In genomic region chr5:140662741-140663592, GRCm38 (mm10) we compare ENCODE assay signal across 8 mouse cellular contexts. TPM values are rescaled to one million over a fixed set of nuclear protein-coding genes. Genes with fewer than 3 reads are reported as not detected.
DNase-seq lines count a peak whose midpoint lies in the region; ATAC-seq and TF ChIP-seq lines count a peak whose summit lies in the region.

No protein-coding gene starts in this region.

- H3K4me3 ChIP-seq in liver, embryonic 15.5 days (replicated peaks): no peak overlapping the region
- no peak overlapping the region for H3K4me3 ChIP-seq in liver, embryonic 11.5 days (ENCODE audit: low read depth, low read length)
- H3K4me3 ChIP-seq in embryonic facial prominence, embryonic 10.5 days: no peak overlapping the region
- no peak overlapping the region for H3K4me3 ChIP-seq in lung, postnatal 0 days (ENCODE audit: low read depth, low read length)

- no peaks in the 10 kb centered on the region for H3K9me3 ChIP-seq in liver, embryonic 15.5 days (replicated peaks)
- H3K9me3 ChIP-seq in liver, embryonic 11.5 days (ENCODE audit: control insufficient read depth, low read length): no peaks in the 10 kb centered on the region
- H3K9me3 ChIP-seq in embryonic facial prominence, embryonic 10.5 days: no peaks in the 10 kb centered on the region
- H3K9me3 ChIP-seq in lung, postnatal 0 days (ENCODE audit: low read length): no peaks in the 10 kb centered on the region

- no peak for TF ChIP-seq CTCF in lung, postnatal 0 days (IDR thresholded peaks at IDR 0.05)

- H3K27me3 ChIP-seq in liver, embryonic 15.5 days: 0 out of 2 replicates have a peak, but pooled peaks cover 5% of the 10 kb centered on the region
- H3K27me3 ChIP-seq in liver, embryonic 11.5 days (replicated peaks; ENCODE audit: control insufficient read depth, insufficient read depth, low read length): no peaks in the 10 kb centered on the region
- H3K27me3 ChIP-seq in embryonic facial prominence, embryonic 10.5 days (replicated peaks; ENCODE audit: low read depth, poor library complexity, severe bottlenecking): peaks cover 12% of the 10 kb centered on the region; the same call in 1 of the 2 replicates
- H3K27me3 ChIP-seq in lung, postnatal 0 days (replicated peaks; ENCODE audit: insufficient read depth, low read length): no peaks in the 10 kb centered on the region

- no peak overlapping the region for H3K4me2 ChIP-seq in liver, embryonic 15.5 days
- no peak overlapping the region for H3K4me2 ChIP-seq in liver, embryonic 11.5 days
- no peak overlapping the region for H3K4me2 ChIP-seq in lung, postnatal 0 days (replicated peaks; ENCODE audit: low read depth, low read length)

- 44% methylated on average over 17 of the region's 17 CpGs for WGBS in liver, embryonic 15.5 days (ENCODE audit: insufficient replicate concordance)
- WGBS in liver, embryonic 11.5 days: 66% methylated on average over 17 of the region's 17 CpGs
- WGBS in embryonic facial prominence, embryonic 10.5 days: 69% methylated on average over 17 of the region's 17 CpGs
- WGBS in lung, postnatal 0 days: 62% methylated on average over 17 of the region's 17 CpGs

- no peaks in the 10 kb centered on the region for H3K36me3 ChIP-seq in liver, embryonic 15.5 days (replicated peaks)
- no peaks in the 10 kb centered on the region for H3K36me3 ChIP-seq in liver, embryonic 11.5 days (ENCODE audit: control insufficient read depth, insufficient read depth, low read length)
- H3K36me3 ChIP-seq in embryonic facial prominence, embryonic 10.5 days (replicated peaks): peaks cover 19% of the 10 kb centered on the region
- H3K36me3 ChIP-seq in lung, postnatal 0 days (ENCODE audit: insufficient read depth, low read length): 0 out of 2 replicates have a peak, but pooled peaks cover 3% of the 10 kb centered on the region

- DNase-seq in CD4-positive, CD25-positive, alpha-beta regulatory T cell, adult 2 months (ENCODE audit: low read depth, low spot score): peak; percentile 57
- DNase-seq in liver, embryonic 11.5 days (ENCODE audit: low spot score): no peak
- no peak for DNase-seq in embryonic facial prominence, embryonic 10.5 days (ENCODE audit: low spot score)
- no peak for DNase-seq in lung, postnatal 0 days (ENCODE audit: low spot score)
- DNase-seq in urinary bladder, postnatal 36 days (ENCODE audit: low spot score in 2 of 2): no peak
- DNase-seq in heart, postnatal 14 days: no peak

- no peak overlapping the region for H3K27ac ChIP-seq in liver, embryonic 15.5 days (replicated peaks)
- no peak overlapping the region for H3K27ac ChIP-seq in liver, embryonic 11.5 days (ENCODE audit: low read depth, low read length)
- 0 out of 2 replicates have a peak overlapping the region, but pooled peaks have one; percentile 30 for H3K27ac ChIP-seq in embryonic facial prominence, embryonic 10.5 days (replicated peaks)
- no peak overlapping the region; the same call in 1 of the 2 replicates for H3K27ac ChIP-seq in lung, postnatal 0 days (ENCODE audit: low read length)

- no peak for ATAC-seq in CD4-positive, CD25-positive, alpha-beta regulatory T cell, adult 4 months
- peak; percentile 41; the same call in 1 of the 2 replicates for ATAC-seq in liver, embryonic 15.5 days (ENCODE audit: insufficient read depth)
- ATAC-seq in liver, embryonic 11.5 days (replicated peaks; ENCODE audit: low FRiP score): no peak; the same call in 1 of the 2 replicates
- ATAC-seq in lung, postnatal 0 days: peak; percentile 14; the same call in 1 of the 2 replicates

- H3K9ac ChIP-seq in liver, embryonic 15.5 days: no peak overlapping the region
- no peak overlapping the region for H3K9ac ChIP-seq in liver, embryonic 11.5 days (ENCODE audit: low read depth, low read length)
- H3K9ac ChIP-seq in lung, postnatal 0 days (replicated peaks; ENCODE audit: low read depth): no peak overlapping the region

- TF ChIP-seq EP300 in lung, postnatal 0 days (IDR thresholded peaks at IDR 0.05): no peak

- intact Hi-C loops in heart, postnatal 14 days (cut with DNase I): no loop called here

- peaks cover 15% of the 10 kb centered on the region; the same call in 1 of the 2 replicates for H3K4me1 ChIP-seq in liver, embryonic 15.5 days (replicated peaks)
- H3K4me1 ChIP-seq in liver, embryonic 11.5 days (replicated peaks; ENCODE audit: control insufficient read depth, insufficient read depth, low read length): peaks cover 17% of the 10 kb centered on the region
- H3K4me1 ChIP-seq in embryonic facial prominence, embryonic 10.5 days: peaks cover 34% of the 10 kb centered on the region
- peaks cover 3% of the 10 kb centered on the region; the same call in 1 of the 2 replicates for H3K4me1 ChIP-seq in lung, postnatal 0 days (ENCODE audit: insufficient read depth, low read depth, low read length)

RNA-seq across cellular contexts. Expression of gene Ttyh3, which starts 14.1 kb away (rescaled TPM):
- 1 to 10 TPM; 4.9 to 6.7 TPM for polyA plus RNA-seq in CD4-positive, CD25-positive, alpha-beta regulatory T cell, adult 4 months (2017; shearing (Covaris generic))
- 6.7 and 7.6 TPM in 2 replicates for polyA plus RNA-seq in liver, embryonic 15.5 days (2015; fragmentation: Nextera tagmentation; extraction: Ambion mirVana)
- 24.3 and 26.5 TPM in 2 replicates for polyA plus RNA-seq in liver, embryonic 11.5 days (2014; fragmentation: Nextera tagmentation; extraction: Ambion mirVana)
- polyA plus RNA-seq in embryonic facial prominence, embryonic 10.5 days (2016; fragmentation: Nextera tagmentation; extraction: Ambion mirVana): 33.4 and 35.5 TPM in 2 replicates
- 18.2 and 19.8 TPM in 2 replicates for polyA plus RNA-seq in lung, postnatal 0 days (2015; fragmentation: Nextera tagmentation; extraction: Ambion mirVana)
- 10 to 100 TPM; 31.6 to 31.9 TPM for total RNA-seq in heart, postnatal 14 days (2021)

RNA-seq across cellular contexts. Expression of gene Iqce, which starts 39.2 kb away (rescaled TPM):
- 10 to 100 TPM; 22.2 to 34.3 TPM for polyA plus RNA-seq in CD4-positive, CD25-positive, alpha-beta regulatory T cell, adult 4 months (2017; shearing (Covaris generic))
- 4.1 and 4.2 TPM in 2 replicates for polyA plus RNA-seq in liver, embryonic 15.5 days (2015; fragmentation: Nextera tagmentation; extraction: Ambion mirVana)
- polyA plus RNA-seq in liver, embryonic 11.5 days (2014; fragmentation: Nextera tagmentation; extraction: Ambion mirVana): 13.2 and 14.4 TPM in 2 replicates
- polyA plus RNA-seq in embryonic facial prominence, embryonic 10.5 days (2016; fragmentation: Nextera tagmentation; extraction: Ambion mirVana): 27.4 and 28.2 TPM in 2 replicates
- polyA plus RNA-seq in lung, postnatal 0 days (2015; fragmentation: Nextera tagmentation; extraction: Ambion mirVana): 10.3 and 11.0 TPM in 2 replicates
- total RNA-seq in heart, postnatal 14 days (2021): 10 to 100 TPM in 1 of 2 experiments, 1 to 10 TPM in 1; 8.1 to 10.2 TPM

RNA-seq across cellular contexts. Expression of gene Brat1, which starts 41.8 kb away (rescaled TPM):
- polyA plus RNA-seq in CD4-positive, CD25-positive, alpha-beta regulatory T cell, adult 4 months (2017; shearing (Covaris generic)): 10 to 100 TPM; 15.4 to 33.1 TPM
- polyA plus RNA-seq in liver, embryonic 15.5 days (2015; fragmentation: Nextera tagmentation; extraction: Ambion mirVana): 7.2 and 7.5 TPM in 2 replicates
- 16.9 and 18.7 TPM in 2 replicates for polyA plus RNA-seq in liver, embryonic 11.5 days (2014; fragmentation: Nextera tagmentation; extraction: Ambion mirVana)
- 22.8 and 24.9 TPM in 2 replicates for polyA plus RNA-seq in embryonic facial prominence, embryonic 10.5 days (2016; fragmentation: Nextera tagmentation; extraction: Ambion mirVana)
- 15.2 and 16.1 TPM in 2 replicates for polyA plus RNA-seq in lung, postnatal 0 days (2015; fragmentation: Nextera tagmentation; extraction: Ambion mirVana)
- 10 to 100 TPM in 1 of 2 experiments, 1 to 10 TPM in 1; 8.6 to 10.8 TPM for total RNA-seq in heart, postnatal 14 days (2021)

RNA-seq across cellular contexts. Expression of gene Lfng, which starts 55.8 kb away (rescaled TPM):
- polyA plus RNA-seq in CD4-positive, CD25-positive, alpha-beta regulatory T cell, adult 4 months (2017; shearing (Covaris generic)): 10 to 100 TPM; 24.2 to 26.2 TPM
- 11.0 and 12.9 TPM in 2 replicates for polyA plus RNA-seq in liver, embryonic 15.5 days (2015; fragmentation: Nextera tagmentation; extraction: Ambion mirVana)
- 10.6 and 11.0 TPM in 2 replicates for polyA plus RNA-seq in liver, embryonic 11.5 days (2014; fragmentation: Nextera tagmentation; extraction: Ambion mirVana)
- 11.7 and 14.9 TPM in 2 replicates for polyA plus RNA-seq in embryonic facial prominence, embryonic 10.5 days (2016; fragmentation: Nextera tagmentation; extraction: Ambion mirVana)
- 23.1 and 25.5 TPM in 2 replicates for polyA plus RNA-seq in lung, postnatal 0 days (2015; fragmentation: Nextera tagmentation; extraction: Ambion mirVana)
- 10 to 100 TPM; 18.1 to 22.4 TPM for total RNA-seq in heart, postnatal 14 days (2021)

Comparison
In these comparisons a context has a peak if more than half of its experiments do, and no peak if none do; other contexts are left out.
1. ATAC-seq: peak in liver, embryonic 15.5 days (single experiment) and lung, postnatal 0 days (single experiment); none in CD4-positive, CD25-positive, alpha-beta regulatory T cell, adult 4 months (single experiment) and liver, embryonic 11.5 days (single experiment).